Mouse (Mus musculus): Measurements from ENCODE around the gene Cryl1. TPM values are rescaled to one million over a fixed set of nuclear protein-coding genes. Genes with fewer than 3 reads are reported as not detected.

The Cryl1 gene
- polyA plus RNA-seq, 1 experiment from 2014 or later = 49.7 TPM

DNA sequence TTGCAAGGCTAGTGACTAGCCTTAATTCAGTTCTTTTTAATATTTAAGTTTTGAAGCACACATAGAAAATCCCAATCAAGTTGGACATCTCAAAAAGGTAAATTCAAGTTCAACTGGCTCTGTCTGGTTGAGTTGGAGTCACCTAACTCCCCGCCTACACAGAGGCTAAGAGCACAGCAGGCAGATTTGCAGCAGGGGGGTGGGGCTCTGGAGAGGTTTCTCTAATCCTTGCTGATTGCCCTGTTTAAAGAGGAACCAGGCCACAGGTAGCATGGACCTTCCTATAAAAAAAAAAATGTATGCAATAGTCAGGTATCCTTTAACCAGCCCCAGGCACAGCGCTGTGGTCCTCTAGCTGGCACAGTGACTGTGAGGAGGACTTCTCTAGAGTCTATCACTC is 97.8 kb downstream of the Cryl1 start:
- no peak overlapping the region for H3K4me2 ChIP-seq (replicated peaks; ENCODE audit: low read depth, low read length)
- no peak overlapping the region for H3K4me3 ChIP-seq (ENCODE audit: low read length)
- no peak for ATAC-seq (ENCODE audit: low FRiP score, low TSS enrichment)
- no peaks in the 10 kb centered on the region for H3K9me3 ChIP-seq (ENCODE audit: low read length)
- no peaks in the 10 kb centered on the region for H3K36me3 ChIP-seq (ENCODE audit: insufficient read depth, low read length)
- H3K27ac ChIP-seq (ENCODE audit: low read length) = no peak overlapping the region
- 59% methylated on average over 2 of the region's 2 CpGs for WGBS
- H3K9ac ChIP-seq (replicated peaks; ENCODE audit: low read length) = no peak overlapping the region
- no peaks in the 10 kb centered on the region for H3K4me1 ChIP-seq (ENCODE audit: insufficient read depth, low read length)
- H3K27me3 ChIP-seq (ENCODE audit: insufficient read depth, low read length) = no peaks in the 10 kb centered on the region

GRCm38 (mm10) chr14:57297672-57298071 is 100.7 kb downstream of the Cryl1 start:
- Histone ChIP-seq H3K4me1 (ENCODE audit: insufficient read depth, low read length) (no peaks in the 10 kb centered on the region), H3K27ac (ENCODE audit: low read length) (no peak overlapping the region), H3K4me3 (ENCODE audit: low read length) (no peak overlapping the region), H3K9me3 (ENCODE audit: low read length) (no peaks in the 10 kb centered on the region), H3K4me2 (replicated peaks; ENCODE audit: low read depth, low read length) (no peak overlapping the region), H3K27me3 (ENCODE audit: insufficient read depth, low read length) (no peaks in the 10 kb centered on the region), H3K9ac (replicated peaks; ENCODE audit: low read length) (no peak overlapping the region), H3K36me3 (ENCODE audit: insufficient read depth, low read length) (no peaks in the 10 kb centered on the region)
- 37% methylated on average over 5 of the region's 5 CpGs for WGBS
- no peak for ATAC-seq (ENCODE audit: low FRiP score, low TSS enrichment)

GRCm38 (mm10) chr14:57291399-57291942 is 106.9 kb downstream of the Cryl1 start:
- Histone ChIP-seq H3K4me1 (ENCODE audit: insufficient read depth, low read length) (no peaks in the 10 kb centered on the region), H3K36me3 (ENCODE audit: insufficient read depth, low read length) (no peaks in the 10 kb centered on the region), H3K4me3 (ENCODE audit: low read length) (no peak overlapping the region), H3K27me3 (ENCODE audit: insufficient read depth, low read length) (no peaks in the 10 kb centered on the region), H3K27ac (ENCODE audit: low read length) (no peak overlapping the region), H3K4me2 (replicated peaks; ENCODE audit: low read depth, low read length) (no peak overlapping the region), H3K9me3 (ENCODE audit: low read length) (no peaks in the 10 kb centered on the region), H3K9ac (replicated peaks; ENCODE audit: low read length) (no peak overlapping the region)
- 83% methylated on average over 7 of the region's 7 CpGs for WGBS
- ATAC-seq (ENCODE audit: low FRiP score, low TSS enrichment) = no peak

- no peaks in the 10 kb centered on the region for H3K27me3 ChIP-seq (ENCODE audit: insufficient read depth, low read length)
- no peak overlapping the region for H3K4me2 ChIP-seq (replicated peaks; ENCODE audit: low read depth, low read length)
- no peak overlapping the region for H3K4me3 ChIP-seq (ENCODE audit: low read length)
- no peak for ATAC-seq (ENCODE audit: low FRiP score, low TSS enrichment)
- no peaks in the 10 kb centered on the region for H3K9me3 ChIP-seq (ENCODE audit: low read length)
- no peaks in the 10 kb centered on the region for H3K4me1 ChIP-seq (ENCODE audit: insufficient read depth, low read length)
- H3K27ac ChIP-seq (ENCODE audit: low read length) = no peak overlapping the region
- H3K9ac ChIP-seq (replicated peaks; ENCODE audit: low read length) = no peak overlapping the region
- WGBS = 58% methylated on average over 9 of the region's 9 CpGs
- H3K36me3 ChIP-seq (ENCODE audit: insufficient read depth, low read length) = no peaks in the 10 kb centered on the region
Measured at GRCm38 (mm10) chr14:57289105-57289504, 109.2 kb downstream of the Cryl1 start.

DNA sequence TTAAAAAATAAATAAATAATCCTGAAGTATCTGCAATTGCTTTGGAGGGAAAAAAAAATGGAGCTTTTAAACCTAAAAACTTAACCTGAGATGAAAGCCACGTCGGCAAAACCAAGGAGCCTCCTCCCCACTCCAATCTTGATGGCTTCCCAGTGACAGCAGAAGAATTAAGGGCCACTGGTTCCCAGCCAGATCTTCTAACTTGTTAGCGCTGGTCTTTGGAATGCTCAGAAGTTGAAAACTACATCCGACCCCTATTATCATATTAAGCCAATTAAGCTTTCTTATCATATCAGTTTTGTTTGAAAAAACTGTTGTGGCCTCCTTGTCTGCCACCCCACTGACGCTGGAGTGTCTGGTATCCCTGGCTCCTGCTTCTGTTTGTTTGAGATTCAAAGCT is 114.5 kb downstream of the Cryl1 start:
- no peaks in the 10 kb centered on the region for H3K36me3 ChIP-seq (ENCODE audit: insufficient read depth, low read length)
- no peak overlapping the region for H3K27ac ChIP-seq (ENCODE audit: low read length)
- no peaks in the 10 kb centered on the region for H3K27me3 ChIP-seq (ENCODE audit: insufficient read depth, low read length)
- H3K9me3 ChIP-seq (ENCODE audit: low read length) = no peaks in the 10 kb centered on the region
- 42% methylated on average over 5 of the region's 5 CpGs for WGBS
- H3K9ac ChIP-seq (replicated peaks; ENCODE audit: low read length) = no peak overlapping the region
- peaks cover 10% of the 10 kb centered on the region; the same call in 1 of the 2 replicates for H3K4me1 ChIP-seq (ENCODE audit: insufficient read depth, low read length)
- no peak overlapping the region for H3K4me3 ChIP-seq (ENCODE audit: low read length)
- no peak for ATAC-seq (ENCODE audit: low FRiP score, low TSS enrichment)
- H3K4me2 ChIP-seq (replicated peaks; ENCODE audit: low read depth, low read length) = no peak overlapping the region

- no peaks in the 10 kb centered on the region for H3K9me3 ChIP-seq (ENCODE audit: low read length)
- WGBS = 32% methylated on average over 2 of the region's 2 CpGs
- H3K4me2 ChIP-seq (replicated peaks; ENCODE audit: low read depth, low read length) = no peak overlapping the region
- H3K4me3 ChIP-seq (ENCODE audit: low read length) = no peak overlapping the region
- H3K9ac ChIP-seq (replicated peaks; ENCODE audit: low read length) = no peak overlapping the region
- H3K4me1 ChIP-seq (ENCODE audit: insufficient read depth, low read length) = peaks cover 10% of the 10 kb centered on the region; the same call in 1 of the 2 replicates
- no peaks in the 10 kb centered on the region for H3K27me3 ChIP-seq (ENCODE audit: insufficient read depth, low read length)
- H3K36me3 ChIP-seq (ENCODE audit: insufficient read depth, low read length) = no peaks in the 10 kb centered on the region
- H3K27ac ChIP-seq (ENCODE audit: low read length) = no peak overlapping the region
- ATAC-seq (ENCODE audit: low FRiP score, low TSS enrichment) = no peak
Measured at GRCm38 (mm10) chr14:57282591-57282990, 115.7 kb downstream of the Cryl1 start.

DNA sequence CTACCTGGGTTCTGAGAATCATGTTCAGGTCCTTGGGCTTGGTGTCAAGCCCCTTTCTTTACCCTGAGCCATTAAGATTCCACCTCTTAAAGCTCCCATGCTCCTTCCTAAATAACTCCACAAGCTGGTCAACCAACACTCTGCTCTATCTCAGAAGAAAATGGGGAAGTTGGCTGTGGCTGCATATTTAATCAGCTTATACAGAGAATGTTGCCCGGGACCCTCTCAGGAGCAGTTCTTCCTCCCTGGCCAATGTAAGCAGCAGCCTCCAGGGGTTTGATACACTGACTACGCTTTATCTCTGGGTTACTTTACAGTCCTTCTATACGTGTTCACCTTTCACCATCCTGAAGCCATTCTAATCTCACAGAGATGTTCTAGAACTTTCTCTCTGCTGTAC is 117.5 kb downstream of the Cryl1 start:
- Histone ChIP-seq H3K36me3 (ENCODE audit: insufficient read depth, low read length) (no peaks in the 10 kb centered on the region), H3K27me3 (ENCODE audit: insufficient read depth, low read length) (no peaks in the 10 kb centered on the region), H3K4me1 (ENCODE audit: insufficient read depth, low read length) (peaks cover 10% of the 10 kb centered on the region; the same call in 1 of the 2 replicates), H3K9me3 (ENCODE audit: low read length) (no peaks in the 10 kb centered on the region), H3K4me3 (ENCODE audit: low read length) (no peak overlapping the region), H3K9ac (replicated peaks; ENCODE audit: low read length) (no peak overlapping the region), H3K27ac (ENCODE audit: low read length) (no peak overlapping the region), H3K4me2 (replicated peaks; ENCODE audit: low read depth, low read length) (no peak overlapping the region)
- WGBS = 88% methylated on average over 3 of the region's 3 CpGs
- no peak for ATAC-seq (ENCODE audit: low FRiP score, low TSS enrichment)

DNA sequence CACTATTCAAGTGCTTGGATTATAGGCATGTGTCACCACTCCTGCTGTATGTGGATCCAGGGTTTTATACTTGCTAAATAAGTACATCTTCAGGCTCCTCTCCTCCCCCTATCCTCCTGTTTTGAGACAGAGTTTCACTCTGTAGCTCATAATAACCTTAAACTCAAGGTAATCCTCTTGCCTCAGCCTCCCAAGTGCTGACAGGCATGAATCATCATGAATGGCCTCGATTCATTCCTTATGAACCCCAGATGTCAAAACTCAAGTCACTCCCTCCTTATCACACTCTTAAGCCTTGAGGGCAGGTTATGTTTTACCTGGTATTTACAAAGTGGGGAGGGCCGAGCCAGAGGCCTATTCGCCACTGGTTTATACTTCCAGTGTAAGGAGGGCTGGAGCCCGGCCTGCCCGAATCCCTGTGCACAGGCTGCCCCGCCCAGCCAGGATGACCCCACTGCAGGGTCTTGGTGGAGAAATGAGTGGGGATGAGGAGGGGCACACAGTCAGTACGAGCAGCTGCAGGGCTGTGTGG is 121.8 kb downstream of the Cryl1 start:
- H3K27ac ChIP-seq (ENCODE audit: low read length) = no peak overlapping the region
- H3K4me3 ChIP-seq (ENCODE audit: low read length) = no peak overlapping the region
- WGBS = 91% methylated on average over 7 of the region's 7 CpGs
- no peak overlapping the region for H3K9ac ChIP-seq (replicated peaks; ENCODE audit: low read length)
- no peak for ATAC-seq (ENCODE audit: low FRiP score, low TSS enrichment)
- H3K36me3 ChIP-seq (ENCODE audit: insufficient read depth, low read length) = no peaks in the 10 kb centered on the region
- H3K27me3 ChIP-seq (ENCODE audit: insufficient read depth, low read length) = no peaks in the 10 kb centered on the region
- H3K9me3 ChIP-seq (ENCODE audit: low read length) = no peaks in the 10 kb centered on the region
- H3K4me1 ChIP-seq (ENCODE audit: insufficient read depth, low read length) = no peaks in the 10 kb centered on the region
- H3K4me2 ChIP-seq (replicated peaks; ENCODE audit: low read depth, low read length) = no peak overlapping the region

GRCm38 (mm10) chr14:57272341-57272740 is 126.0 kb downstream of the Cryl1 start:
- Histone ChIP-seq H3K36me3 (ENCODE audit: insufficient read depth, low read length) (no peaks in the 10 kb centered on the region), H3K27ac (ENCODE audit: low read length) (no peak overlapping the region), H3K4me3 (ENCODE audit: low read length) (no peak overlapping the region), H3K4me2 (replicated peaks; ENCODE audit: low read depth, low read length) (no peak overlapping the region), H3K9me3 (ENCODE audit: low read length) (no peaks in the 10 kb centered on the region), H3K9ac (replicated peaks; ENCODE audit: low read length) (no peak overlapping the region), H3K4me1 (ENCODE audit: insufficient read depth, low read length) (no peaks in the 10 kb centered on the region), H3K27me3 (ENCODE audit: insufficient read depth, low read length) (no peaks in the 10 kb centered on the region)
- no peak for ATAC-seq (ENCODE audit: low FRiP score, low TSS enrichment)
- 88% methylated on average over 1 of the region's 1 CpGs for WGBS

DNA sequence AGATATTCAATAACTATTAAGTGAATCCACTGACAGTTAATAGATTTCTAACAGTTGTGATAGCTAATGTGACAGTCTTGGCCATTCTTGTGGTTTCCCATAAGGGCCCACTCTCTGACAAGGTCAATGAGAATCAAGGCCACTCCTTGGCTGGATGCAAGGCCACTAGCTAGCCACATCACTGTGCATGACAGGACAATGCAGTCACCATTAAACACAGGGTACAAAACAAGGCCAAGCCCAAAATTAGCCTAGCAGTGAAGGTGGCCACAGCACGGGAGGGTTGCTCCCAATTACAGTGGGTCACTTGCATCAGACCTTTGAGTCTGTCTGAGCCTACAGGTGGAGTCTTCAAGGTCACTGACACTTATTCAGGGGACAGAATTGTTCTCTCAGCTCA is 126.5 kb downstream of the Cryl1 start:
- Histone ChIP-seq H3K36me3 (ENCODE audit: insufficient read depth, low read length) (no peaks in the 10 kb centered on the region), H3K9ac (replicated peaks; ENCODE audit: low read length) (no peak overlapping the region), H3K9me3 (ENCODE audit: low read length) (no peaks in the 10 kb centered on the region), H3K27ac (ENCODE audit: low read length) (no peak overlapping the region), H3K4me1 (ENCODE audit: insufficient read depth, low read length) (no peaks in the 10 kb centered on the region), H3K27me3 (ENCODE audit: insufficient read depth, low read length) (no peaks in the 10 kb centered on the region), H3K4me2 (replicated peaks; ENCODE audit: low read depth, low read length) (no peak overlapping the region), H3K4me3 (ENCODE audit: low read length) (no peak overlapping the region)
- 79% methylated on average over 1 of the region's 1 CpGs for whole genome bisulfite sequencing
- no peak for ATAC-seq (ENCODE audit: low FRiP score, low TSS enrichment)

Measured in kidney, embryonic 16.5 days (tissue).